Mouse (Mus musculus) CD4-positive, CD25-positive, alpha-beta regulatory T cell, adult 4 months (primary cell): ENCODE results near the gene Atf7ip2. TPM values are rescaled to one million over a fixed set of nuclear protein-coding genes. Genes with fewer than 3 reads are reported as not detected.
"Not testable (repeated sequence)": the region's sequence is repeated elsewhere in the genome, so short reads cannot be mapped to it uniquely, and the experiment has no call there.

Source experiments
- ATAC-seq: one replicate; pipeline ENCODE4 v1.8.0; 2017
- polyA plus RNA-seq, 2 experiments: library from polyadenylated mRNA; unstranded; fragments of 100-300 nt; shearing (Covaris generic); gene quantifications; one replicate each; pipeline ENCODE4 v1.2.1; 2017

Atf7ip2 gene
- polyA plus RNA-seq = not detected

DNA sequence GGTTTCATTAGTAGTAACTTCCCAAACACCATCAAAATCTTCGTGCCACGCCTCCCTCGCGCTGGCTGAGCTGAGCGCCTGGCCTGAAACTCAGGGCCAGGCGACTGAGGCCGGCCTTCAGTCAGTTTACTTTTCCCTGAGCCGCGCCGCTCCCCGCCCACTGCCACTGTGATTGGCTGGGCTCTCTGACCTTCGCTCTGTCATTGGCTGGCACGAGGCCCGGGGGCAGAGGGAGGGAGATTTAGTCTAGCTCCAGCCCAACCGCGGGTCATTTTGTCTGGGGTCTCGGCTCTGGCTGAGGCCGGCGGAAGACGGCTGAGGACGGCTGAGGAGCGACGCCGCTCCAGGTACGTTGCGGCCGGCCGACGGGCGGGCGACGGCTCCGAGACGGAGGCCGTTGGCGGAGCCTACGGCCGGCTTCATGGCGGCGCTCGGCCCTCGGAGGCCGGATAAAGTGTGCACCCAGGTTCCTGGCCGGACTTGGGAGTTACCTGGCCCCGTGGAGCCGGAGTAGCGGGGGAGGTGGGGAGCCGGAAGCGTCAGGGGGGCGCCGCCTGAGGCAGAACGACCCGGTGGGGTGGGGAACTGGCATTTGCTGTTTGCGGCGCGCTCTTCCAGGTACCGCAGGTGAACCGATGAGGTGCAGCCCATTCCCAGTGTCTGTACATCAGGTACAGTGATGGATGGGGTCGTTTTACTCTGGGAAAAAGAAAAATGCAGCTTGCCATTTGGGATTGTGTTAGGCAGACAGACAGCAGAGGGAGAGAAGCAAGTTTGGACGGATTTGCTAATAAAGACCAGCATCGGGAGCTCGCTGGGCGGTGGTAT is at the start of gene Atf7ip2:
TSS of gene Atf7ip2 (plus strand) at position 34 of the 828 bp plus-strand sequence.
- no peak for ATAC-seq

DNA sequence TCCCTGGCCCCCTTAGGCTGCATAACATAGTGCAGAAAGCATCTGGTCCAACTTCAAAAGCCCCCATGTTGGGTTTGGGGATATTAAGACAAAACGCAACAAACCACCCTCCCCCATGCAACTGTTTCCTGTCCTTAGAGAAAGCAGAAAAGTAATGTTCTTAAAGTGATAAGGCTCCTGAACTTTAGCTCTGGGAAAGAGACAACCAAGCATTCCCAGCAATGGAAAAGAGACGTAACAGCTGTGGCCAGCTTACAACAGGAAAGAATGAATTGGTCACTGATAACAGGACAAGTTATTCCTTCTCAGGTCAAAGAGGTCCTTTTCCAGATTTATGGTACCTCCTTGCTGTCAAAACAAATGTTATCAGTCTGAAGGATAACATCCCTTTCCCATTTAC is 49.3 kb upstream of the Atf7ip2 start:
- ATAC-seq = no peak

DNA sequence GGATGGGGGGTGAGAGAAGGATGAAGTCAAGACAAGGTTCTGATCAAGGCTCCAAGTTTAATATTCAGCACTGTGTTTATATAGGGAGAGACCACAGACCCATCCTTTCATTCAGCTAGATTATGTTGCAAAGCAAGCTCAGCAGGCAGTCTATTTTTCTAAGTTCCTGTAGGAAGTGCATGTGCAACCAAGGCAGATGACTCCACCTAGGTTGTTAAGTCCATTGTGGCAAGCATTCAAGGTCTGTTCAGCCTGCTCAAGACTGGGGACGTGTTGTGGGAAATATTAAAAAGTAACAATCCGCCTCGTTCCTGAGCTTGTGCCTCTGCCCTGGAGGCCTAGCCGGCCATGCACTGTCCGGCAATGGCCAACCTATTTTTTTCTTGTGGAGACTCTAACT is 45.1 kb upstream of the Atf7ip2 start:
- no peak for ATAC-seq

DNA sequence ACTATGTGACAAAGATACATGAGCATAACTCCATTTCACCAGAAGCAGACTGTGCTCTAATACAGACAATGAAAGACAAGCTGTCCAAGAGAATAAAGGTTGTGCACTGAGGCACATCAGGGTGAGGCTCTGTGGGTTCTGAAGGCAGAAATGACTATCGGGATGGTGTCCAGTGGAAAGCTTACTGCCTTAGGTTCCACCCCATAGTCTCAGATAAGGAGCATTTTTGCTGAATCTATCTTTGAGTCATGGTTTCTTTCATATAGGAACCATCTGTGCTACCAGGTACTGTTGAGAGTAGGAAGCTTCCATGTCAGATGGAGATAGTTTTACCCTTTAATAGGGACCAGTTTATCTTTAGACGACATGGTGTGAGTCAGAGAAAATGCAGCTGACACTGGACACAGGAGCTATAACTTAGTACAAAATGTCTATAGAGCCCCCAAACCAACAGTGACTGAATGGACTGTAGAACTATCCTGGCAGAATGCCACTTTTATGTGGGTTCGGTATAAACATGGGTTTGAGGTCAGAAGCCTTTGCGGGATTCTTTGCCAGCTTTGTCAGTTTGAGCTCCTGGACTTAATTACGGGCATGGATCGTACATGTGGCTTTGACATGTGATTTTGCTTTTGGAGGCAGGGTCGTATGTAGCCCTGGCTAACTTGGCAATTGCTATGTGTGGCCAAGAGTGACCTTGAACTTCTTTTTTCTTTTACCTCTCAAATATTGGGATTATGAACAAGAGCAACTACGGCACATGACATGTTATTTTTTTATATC is 23.2 kb upstream of the Atf7ip2 start:
- ATAC-seq = no peak

DNA sequence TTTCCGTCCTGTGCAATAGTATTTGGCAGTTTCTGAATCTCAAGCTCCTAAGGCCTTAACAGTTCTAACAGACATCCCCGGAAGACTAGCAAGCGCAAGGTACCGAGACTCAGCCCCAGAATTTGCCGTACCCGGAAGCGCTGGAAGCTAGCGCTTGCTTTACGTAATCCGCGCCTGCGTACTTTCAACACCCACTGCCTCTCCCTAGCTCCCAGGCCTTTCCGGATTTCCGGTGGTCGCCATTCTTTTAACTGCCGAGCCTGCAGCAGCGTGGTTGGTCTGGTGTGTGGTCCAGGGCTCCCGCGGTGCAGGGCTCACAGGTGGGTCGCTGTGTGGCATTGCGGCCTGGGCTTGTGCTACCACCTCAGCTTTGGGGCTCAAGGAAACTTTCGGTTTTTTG is 22.5 kb upstream of the Atf7ip2 start, which contains the start of gene Rpl39l:
TSS of gene Rpl39l (plus strand) at position 222 of the 400 bp plus-strand sequence.
- no peak for ATAC-seq

DNA sequence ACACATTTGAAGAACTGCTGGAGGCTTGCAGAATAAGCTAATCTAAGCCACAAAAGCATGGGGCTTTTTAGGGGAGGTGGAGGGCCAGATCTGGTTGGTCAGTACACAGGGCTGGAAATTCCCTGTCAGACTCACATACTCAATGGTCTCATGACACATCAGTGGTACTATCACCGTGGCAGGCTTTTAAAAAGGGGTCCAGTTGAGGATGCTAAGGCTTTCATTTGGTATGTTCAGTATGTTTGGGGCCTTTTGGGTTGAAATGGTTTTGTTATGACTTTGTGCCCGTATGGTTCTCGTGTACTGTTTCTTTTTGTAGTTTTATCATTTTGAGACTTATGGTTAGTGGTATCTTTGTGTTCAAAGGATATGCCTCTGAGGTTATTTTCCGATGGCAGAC is 21.2 kb upstream of the Atf7ip2 start:
- no peak for ATAC-seq

DNA sequence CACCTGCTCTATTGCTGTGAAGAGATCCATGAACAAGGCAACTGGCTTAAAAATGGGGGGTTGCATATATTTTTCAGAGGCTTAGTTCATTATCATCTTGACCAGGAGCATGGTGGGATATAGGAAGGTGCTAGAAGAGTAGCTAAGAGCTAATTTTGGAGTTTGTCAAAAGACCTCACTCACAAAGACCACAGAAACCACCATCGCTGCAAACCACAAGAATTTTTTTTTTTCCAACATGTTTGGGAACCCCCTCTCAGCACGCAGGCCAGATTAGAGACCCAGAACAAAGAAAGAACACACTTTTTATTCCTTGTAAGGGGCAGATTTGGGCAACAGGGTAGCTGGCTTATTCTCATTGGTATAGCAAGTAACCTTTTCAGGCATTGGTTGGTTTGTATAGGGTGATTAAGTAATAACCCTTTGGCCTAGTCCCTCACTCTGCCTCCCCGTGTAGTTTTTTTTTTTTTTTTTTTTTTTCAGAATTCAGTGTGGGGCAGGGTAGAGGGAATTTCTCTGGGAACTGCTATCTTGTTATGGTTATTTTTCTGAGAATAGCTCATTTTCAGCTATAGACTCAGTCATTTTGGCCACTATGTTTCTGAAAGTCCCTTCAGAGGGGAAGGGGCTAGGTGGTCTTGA is 20.2 kb upstream of the Atf7ip2 start:
- no peak for ATAC-seq

DNA sequence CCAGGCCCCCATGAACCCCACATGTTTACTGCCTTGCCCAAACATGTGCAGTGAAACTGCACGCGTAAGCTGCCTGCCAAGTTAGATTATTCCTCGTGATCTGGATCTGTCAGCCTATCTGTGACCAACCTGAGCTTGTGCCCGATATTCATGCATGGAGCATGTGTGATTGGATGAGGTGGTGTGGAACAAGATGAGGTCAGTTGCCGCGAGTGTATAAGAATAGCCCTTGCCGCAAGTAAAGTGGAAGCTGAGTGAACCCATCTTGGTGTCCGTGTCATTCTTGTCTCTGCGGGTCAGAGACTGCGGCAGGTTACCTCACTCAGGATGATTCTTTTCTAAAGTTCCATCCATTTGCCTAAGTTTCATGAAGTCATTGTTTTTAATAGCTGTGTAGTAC is 5.1 kb upstream of the Atf7ip2 start:
- not testable (repeated sequence) for ATAC-seq

DNA sequence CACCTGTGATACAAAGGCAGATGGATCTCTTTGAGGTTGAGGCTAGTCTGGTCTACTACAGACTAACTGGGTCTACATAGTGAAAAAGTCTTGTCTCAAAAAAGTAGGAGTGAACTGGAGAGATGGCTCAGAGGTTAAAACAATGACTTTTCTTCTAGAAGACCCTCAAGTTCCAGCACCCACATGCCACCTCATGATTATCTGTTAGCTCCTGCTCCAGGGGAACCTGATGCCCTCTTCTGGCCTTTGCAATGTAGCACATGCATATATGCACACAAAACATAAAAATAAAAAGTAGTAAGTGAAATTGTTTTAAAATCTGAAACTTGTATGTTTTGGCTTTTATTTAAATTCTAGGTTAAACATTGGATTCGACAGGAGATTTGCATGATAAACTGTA is 16.3 kb downstream of the Atf7ip2 start:
- no peak for ATAC-seq

DNA sequence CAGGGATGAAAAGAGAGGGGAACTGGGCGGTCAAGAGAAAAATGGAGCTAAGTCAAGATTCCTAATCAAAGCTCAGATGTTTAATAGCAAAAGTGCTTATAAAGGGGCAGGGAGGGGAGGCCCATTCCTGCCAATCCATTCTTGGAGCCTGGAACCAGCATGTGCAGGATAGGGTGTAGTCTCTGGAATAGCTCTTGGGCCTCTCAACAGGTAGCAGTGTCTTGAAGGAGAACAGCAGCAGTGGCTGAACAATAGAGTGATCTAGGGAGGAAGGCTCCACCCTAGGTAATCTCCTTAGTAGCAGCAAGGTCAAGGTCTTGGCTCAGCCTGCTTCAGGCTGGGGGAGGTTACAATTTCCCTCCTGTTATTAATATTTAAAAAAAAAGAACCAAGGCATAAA is 23.9 kb downstream of the Atf7ip2 start:
- ATAC-seq = not testable (repeated sequence)

DNA sequence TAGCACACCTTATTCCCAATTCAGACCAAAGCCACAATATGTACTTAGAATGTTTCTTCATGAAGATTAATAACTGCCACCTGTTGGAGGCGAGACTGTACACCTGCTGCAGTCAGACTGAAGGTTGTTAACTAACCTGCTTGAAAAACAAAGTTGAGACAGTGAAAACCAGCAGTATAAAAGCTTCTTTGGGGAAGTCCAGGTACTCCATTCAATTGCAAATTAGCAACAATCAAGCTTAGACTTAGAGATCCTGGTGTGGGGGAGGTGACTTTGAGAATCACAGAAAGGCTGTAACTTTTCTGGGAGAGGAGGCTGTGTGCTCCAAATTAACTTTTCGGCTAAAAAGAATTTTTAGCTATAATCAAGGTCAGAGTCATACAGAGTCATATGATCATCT is 24.5 kb downstream of the Atf7ip2 start:
- not testable (repeated sequence) for ATAC-seq

DNA sequence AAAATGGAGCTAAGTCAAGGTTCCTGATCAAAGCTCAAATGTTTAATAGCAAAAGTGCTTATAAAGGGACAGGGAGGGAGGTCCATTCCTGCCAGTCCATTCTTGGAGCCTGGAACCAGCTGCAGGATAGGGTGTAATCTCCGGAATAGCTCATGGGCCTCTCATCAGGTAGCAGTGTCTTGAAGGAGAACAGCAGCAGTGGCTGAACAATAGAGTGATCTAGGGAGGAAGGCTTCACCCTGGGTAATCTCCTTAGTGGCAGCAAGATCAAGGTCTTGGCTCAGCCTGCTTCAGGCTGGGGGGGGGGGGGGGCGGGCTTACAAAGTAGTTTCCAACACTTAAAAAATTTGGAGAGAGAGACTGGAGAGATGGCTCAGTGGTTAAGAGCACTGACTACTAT is 34.8 kb downstream of the Atf7ip2 start:
- no peak for ATAC-seq

DNA sequence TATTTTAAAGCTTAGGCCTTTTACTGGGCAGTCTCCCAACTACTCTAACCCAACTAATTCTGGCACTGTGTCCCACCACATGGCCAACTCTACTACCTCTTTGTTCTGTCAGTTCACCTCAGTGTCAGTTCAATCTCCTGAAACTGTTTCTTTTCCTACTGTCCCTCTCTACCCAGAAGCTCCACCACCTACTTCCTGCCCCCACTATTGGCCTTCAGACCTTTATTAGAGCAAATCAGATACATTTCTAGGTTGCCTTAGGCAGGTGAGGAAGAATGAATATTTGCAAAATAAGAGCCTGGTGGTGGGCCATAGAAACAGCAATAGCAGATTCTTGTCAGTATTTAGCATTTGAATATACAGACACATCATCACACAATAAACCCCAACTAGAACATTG is 44.1 kb downstream of the Atf7ip2 start:
- no peak for ATAC-seq

DNA sequence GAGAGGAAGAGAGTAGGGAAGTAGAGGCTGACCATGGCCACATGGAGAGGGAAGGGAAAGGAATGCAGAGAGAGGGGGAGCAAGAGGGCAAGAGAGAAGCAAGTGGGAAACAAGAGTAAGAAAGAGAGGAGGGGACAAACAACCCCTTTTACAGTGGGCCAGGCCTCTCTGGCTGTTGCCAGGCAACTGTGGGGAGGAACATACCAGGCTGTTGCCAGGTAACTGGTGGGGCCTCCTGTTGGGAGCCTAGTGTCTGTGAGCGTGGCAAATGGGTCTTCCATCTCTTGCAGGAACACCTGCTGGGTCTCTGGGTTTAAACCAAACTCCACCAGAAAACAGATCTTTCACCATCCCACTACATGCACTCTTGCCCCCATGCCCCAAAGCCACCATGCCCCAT is 61.5 kb downstream of the Atf7ip2 start:
- ATAC-seq = no peak

DNA sequence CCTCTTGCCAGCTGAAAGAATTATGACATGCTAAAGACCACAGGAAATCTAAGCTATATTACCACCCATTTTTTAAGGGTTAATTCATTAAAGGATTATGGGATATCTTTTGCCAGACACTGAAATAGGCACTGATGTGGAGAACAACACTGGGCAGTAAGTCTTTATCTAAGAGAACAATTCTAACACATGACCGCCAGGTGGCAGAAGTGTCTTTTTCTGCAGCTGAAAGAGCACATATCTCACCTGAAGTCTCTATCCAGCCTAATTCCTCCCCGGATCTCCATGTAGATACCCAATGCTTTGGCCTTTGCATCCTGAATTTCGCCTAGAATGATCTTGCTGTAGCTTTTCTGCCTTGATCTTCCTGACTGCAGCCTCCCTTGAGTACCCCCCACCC is 79.7 kb downstream of the Atf7ip2 start:
- peak; percentile 47 for ATAC-seq

DNA sequence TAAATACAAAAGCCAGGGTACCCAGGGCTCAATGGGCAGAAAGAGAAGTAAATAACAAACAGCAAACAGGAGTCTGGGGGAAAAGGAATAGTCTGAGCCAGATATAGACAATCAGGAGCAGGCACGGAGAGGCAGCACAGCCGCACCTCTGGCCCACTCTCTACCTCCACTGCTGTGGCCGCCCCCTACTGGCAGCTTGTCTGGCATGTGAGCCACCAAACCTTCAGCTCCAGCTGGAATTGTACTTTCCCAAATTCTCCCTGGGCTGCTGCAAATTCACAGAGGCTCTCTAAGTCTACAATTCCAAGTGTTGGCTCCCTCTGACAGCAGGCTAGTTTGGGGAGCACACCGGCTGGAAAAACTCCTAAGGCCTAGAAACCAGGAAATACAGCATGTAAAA is 82.0 kb downstream of the Atf7ip2 start:
- ATAC-seq = no peak

DNA sequence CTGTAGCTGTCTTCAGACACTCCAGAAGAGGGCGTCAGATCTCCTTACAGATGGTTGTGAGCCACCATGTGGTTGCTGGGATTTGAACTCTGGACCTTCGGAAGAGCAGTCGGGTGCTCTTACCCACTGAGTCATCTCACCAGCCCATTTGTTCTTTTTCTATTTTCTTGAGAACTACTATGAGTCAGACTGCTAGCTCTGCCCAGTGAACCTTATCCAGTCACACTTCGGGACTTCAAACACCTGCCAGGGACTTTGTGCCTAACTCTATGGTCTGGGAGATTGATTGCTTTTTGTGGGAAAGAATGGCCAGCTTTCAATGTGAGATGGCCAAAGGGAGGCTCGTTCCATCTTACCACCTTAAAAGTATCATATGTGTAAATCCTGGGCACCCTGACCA is 84.3 kb downstream of the Atf7ip2 start:
- ATAC-seq = not testable (repeated sequence)

DNA sequence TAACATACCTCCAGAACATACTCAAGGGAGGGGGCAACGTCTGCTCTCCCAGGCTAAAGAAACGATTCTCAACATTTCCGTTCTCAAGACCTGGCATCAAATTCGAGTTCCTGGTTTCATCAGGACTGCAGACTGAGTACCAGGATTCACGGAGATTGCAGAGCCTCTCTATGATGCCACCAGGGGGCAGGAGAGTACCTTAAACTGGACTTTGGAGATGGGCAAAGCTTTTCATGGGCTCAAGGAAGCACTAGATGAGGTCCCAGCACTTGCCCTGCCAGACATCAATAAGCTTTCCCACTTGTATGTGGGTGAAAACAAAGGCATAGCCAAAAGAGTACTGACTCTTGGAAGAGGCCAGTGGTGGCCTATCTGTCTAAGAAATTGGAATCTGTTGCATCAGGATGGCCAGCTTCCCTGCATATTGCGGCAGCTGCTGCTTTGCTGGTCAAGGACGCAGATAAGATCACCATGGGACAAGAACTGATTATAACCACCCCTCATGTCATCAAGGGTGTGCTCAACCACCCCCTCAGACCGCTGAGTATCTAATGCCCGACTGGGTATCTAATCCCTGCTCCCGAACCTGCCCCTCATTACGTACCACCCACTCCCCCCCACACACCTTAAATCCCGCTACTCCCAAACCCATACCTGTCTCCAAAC is 87.9 kb downstream of the Atf7ip2 start:
- ATAC-seq = no peak

DNA sequence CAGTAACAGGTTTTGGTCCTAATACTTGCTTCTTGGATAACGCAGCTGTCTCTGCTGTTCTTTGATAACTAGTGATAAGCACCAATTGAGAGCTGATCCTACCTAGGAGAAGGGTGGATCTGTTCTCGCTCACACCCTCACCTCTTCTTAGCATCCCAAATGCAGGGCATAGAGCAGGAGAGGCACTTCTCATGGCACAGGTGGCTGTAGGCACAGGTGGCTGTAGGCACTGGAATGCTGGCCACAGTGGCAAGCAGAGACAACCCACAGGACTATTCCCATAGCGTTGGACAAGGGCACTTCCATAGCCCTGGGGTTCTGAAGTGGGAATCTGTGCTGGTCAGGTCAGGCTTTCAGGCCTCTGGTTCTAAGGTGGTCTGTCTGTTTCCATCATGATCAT is 89.4 kb downstream of the Atf7ip2 start:
- ATAC-seq = no peak

DNA sequence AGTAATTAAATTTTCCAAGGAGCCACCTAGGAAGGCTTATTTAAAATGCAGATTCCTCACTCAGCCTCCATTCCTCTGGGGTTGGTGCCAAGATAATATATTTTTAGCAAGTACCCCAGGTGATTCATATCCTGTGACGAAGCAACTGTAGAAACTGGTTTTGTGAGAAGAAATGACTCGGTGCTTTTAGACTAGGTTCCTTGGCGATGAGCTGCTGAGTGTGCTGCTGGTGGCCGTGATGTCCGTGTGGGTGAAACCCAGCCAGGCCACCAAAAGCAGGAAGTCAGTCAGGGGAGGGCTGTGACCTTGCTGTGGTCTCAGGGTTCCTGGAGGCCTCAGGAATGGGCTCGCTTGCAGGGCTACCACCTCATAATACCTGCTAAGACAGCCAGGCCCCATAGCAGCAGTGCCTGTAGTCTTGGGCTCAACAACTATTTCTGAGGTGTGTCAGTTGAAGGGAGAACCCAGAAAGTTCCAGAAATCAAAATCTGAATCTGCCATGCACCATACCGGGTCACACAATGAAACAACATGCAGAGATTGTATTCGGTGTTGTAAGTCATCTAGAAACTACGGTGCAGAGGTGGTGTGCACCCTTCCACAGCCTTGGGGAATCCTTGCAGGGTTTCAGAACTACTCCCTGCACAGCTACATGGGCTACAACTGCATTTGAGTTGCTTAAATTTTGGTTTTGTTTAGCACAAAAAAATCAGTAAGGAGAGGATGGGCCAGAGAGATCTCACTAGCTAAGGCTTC is 94.2 kb downstream of the Atf7ip2 start:
- no peak for ATAC-seq

DNA sequence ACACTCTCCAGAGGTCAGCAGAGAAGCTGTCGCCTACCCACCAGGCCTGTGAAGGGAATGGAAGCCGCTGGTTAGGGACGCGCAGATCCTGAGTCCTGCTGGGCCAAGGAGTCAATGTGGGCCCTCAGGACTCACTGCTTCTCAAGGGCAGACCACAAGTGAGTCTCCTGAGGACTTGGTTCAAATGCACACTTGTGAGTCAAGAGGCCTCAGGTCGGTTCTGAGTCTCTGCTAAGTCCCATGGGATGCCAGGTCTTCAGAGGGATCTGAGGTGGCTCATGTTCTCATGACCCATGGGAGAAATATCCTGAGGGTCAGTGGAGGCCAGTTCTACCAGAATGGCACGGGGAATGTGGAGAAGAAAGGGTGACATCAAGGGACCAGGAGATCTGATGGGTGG is 95.6 kb downstream of the Atf7ip2 start:
- ATAC-seq = no peak
